Mouse (Mus musculus): ENCODE measurements around the gene Fbxw9. TPM values are rescaled to one million over a fixed set of nuclear protein-coding genes. Genes with fewer than 3 reads are reported as not detected.
"Not testable (repeated sequence)": the region's sequence is repeated elsewhere in the genome, so short reads cannot be mapped to it uniquely, and the experiment has no call there.

Gene Fbxw9
- polyA plus RNA-seq, 1 experiment from 2014 or later, result 18.0 TPM

DNA sequence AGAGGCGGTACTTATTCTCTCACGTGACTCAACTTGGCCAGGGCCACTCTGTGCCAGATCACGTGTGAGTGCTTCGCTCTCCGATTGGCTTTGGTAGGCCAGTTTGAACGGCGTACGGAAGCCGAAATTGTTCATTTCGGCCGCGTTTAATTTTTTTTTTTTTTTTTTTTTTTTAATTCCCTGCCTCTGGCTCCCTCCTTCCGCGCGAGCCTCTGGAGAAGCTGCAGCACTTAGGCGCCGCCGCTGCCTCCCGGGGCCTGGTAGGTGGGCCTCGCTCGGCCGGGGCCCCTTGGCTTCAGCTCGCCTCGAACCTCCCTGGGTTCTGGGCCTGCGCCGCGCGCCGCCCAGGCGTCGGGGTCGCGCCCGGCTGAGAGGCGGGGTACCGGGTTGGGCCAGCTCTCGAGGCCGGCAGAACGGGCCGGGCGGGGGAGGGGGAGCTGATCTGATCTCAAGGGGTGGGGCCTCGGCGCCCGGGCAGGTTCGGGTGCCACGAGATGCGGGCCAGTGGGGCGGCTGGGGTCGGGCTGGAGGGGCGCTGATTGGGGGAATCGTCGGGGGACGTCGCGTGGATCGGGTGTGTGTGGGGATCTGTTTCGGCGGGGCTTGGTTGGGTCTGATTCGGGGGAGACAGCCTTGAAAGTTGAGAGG lies 23.0 kb upstream of the Fbxw9 start, which contains the start of gene Tnpo2:
Gene Tnpo2, plus strand, starts transcription at position 198 of the 648 bp plus-strand sequence.
- peak; percentile 95 for DNase-seq (ENCODE audit: low spot score)

DNA sequence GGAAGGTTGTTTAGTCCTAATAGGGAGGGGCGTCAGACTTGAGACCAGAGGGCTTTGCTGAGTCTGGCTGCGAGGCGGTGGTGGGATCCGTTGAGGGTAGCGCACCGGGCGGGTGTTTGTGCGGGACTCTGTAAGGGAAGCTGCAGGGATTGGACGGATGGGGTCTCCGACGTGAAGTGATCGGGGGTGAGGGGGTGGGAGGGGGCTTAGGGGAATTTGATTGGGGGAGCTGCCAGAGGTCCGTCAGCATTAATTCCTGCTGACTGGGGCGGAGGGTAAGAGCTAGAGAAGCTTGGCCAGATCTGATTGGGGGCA lies 22.5 kb upstream of the Fbxw9 start:
- DNase-seq (ENCODE audit: low spot score), result no peak

DNA sequence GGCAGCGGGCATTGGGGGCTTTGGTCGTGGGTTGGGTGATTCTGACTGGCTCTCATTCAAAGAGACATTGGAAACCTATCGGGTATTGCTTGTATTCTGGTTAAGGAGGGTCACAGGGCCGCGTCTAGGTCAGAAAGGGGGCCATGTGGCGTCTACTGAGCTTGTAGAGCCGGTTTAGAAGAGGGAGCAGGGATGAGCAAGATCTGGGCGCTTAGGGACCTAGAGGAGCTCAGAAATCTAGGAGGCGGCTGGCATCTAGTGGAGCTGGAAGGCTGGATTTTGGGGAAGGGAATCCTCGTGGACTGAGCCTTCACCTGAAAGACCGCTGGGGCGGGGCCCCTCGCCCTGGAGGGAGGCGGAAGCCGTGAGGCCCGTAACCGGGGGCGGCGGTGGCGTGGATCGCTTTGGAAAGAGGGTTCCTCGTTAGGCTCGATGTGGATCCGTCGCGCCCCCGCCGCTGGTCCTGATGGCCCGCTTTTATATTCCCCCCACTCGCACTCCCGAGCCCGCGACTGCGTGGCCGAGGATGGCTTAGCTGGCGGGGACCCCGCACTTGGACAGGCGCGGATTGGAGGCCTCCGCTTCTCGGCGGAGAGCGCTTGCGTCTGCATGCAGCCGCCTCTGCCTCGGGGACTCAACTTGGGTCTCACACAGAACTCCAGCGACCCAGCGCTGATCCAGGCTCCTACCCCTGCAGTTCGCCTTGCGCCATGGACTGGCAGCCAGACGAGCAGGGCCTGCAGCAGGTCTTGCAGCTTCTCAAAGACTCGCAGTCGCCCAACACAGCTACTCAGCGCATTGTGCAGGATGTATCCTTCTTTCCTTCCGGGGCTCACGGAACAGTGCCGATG lies 21.9 kb upstream of the Fbxw9 start:
- DNase-seq (ENCODE audit: low spot score), result peak; percentile 70

DNA sequence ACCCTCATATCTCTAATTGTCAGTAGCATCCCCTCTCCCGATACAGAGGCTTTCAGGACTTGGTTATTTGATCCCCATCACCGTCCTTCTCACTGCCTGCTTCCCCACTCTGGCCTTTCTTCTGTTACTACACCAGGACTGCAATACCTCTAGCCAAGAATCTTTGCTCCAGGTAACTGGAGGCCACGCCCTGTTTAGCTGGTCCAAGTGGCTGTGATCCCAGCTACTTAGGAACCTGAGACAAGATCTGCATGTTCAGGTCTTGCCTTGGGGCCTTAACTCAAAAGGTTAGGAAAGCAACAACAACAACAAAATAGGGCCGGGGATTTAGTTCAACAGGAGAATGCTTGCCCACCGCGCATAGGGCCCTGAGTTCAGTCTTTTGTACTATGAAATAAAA lies 16.2 kb upstream of the Fbxw9 start:
- no peak for DNase-seq (ENCODE audit: low spot score)

- DNase-seq (ENCODE audit: low spot score), result no peak
These were observed 2.5 kb upstream of the Fbxw9 start for GRCm38 (mm10) chr8:85057367-85057766.

- DNase-seq (ENCODE audit: low spot score), result no peak
These were observed 2.7 kb downstream of the Fbxw9 start for GRCm38 (mm10) chr8:85062603-85063002.

DNA sequence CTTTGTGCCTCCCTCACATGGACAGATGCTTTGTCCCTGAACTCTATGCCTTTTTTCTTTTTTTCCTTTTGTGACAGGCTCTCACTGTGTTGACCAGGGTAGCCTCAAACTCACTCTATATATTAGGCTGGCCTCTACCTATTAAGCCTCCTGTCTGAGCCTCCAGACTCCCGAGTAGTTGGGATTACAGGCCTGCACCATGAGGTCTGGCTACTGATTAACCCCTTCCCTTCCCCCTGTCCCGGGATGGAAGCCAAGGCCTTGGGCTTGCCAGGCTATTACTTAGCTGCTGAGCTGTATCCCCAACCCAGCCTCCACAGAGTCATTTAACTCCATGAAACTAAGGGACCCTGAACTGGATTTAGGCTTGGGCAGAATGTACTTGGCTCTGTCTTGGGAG lies 5.4 kb downstream of the Fbxw9 start:
- DNase-seq (ENCODE audit: low spot score), result no peak

DNA sequence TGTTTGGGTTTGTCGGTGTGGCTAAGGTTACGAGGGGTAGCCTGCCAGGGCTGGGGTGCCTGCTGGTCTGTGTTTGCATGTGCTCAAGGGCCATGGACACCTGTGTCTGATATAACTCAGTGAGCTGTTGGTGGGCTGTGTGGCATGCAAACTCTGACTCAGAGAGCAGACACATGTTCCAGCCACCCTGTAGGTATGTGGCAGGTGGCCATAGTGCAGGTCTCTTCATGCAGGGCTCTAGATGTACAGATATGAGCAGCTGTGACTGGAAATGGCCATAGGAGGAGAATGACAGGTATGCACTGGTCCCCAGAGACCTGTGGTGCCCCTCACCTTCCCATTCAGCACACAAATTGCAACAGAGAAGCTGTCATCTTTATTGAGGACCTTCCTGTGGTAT lies 7.3 kb downstream of the Fbxw9 start:
- DNase-seq (ENCODE audit: low spot score), result no peak

DNA sequence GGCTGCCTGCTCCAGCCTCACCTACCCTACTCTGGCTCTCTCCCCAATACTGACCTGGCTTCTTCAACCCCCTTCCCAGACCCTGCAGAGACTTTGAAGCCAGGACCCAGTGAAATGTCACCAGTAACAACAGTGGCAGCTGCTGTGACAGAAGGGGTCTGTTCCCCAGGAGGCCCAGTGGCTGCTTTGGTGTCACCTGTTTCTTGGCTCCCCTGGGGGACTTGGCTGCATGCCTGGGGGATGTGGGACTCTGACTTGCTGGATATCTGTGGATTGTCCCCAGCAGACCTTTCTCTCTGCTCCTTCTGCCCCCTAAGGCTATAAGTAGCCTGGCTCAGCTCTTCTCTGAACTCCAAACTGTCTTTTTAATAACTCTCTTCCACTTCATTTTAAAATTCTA lies 8.1 kb downstream of the Fbxw9 start, which contains the start of gene Gm5741:
Gene Gm5741, minus strand, starts transcription at position 1 of the 400 bp plus-strand sequence.
- DNase-seq (ENCODE audit: low spot score), result no peak

GRCm38 (mm10) chr8:85071041-85071440 lies 11.2 kb downstream of the Fbxw9 start:
- DNase-seq (ENCODE audit: low spot score), result no peak

GRCm38 (mm10) chr8:85071514-85072281 lies 11.8 kb downstream of the Fbxw9 start, which contains the start of gene Dhps:
TSS of gene Dhps (plus strand) at chr8:85071757.
- peak; percentile 89 for DNase-seq (ENCODE audit: low spot score)

- DNase-seq (ENCODE audit: low spot score), result peak; percentile 11
These were observed 12.6 kb downstream of the Fbxw9 start for GRCm38 (mm10) chr8:85072364-85072929.

- DNase-seq (ENCODE audit: low spot score), result no peak
These were observed 13.3 kb downstream of the Fbxw9 start for GRCm38 (mm10) chr8:85073041-85073612.

GRCm38 (mm10) chr8:85074167-85074566 lies 14.3 kb downstream of the Fbxw9 start:
- DNase-seq (ENCODE audit: low spot score), result no peak

DNA sequence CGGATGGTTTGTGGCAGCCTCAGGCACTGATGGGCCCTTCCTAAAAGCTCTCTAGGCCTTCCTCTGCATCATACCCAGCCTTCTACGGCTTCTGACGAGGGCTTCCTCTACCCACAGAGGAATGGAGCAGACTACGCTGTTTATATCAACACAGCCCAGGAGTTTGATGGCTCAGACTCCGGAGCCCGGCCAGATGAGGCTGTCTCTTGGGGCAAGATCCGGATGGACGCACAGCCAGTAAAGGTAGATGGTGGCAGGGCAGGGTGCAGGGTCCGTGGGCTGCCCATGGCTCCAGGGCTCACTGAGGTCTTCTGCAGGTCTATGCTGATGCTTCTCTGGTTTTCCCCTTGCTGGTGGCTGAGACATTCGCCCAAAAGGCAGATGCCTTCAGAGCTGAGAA lies 14.8 kb downstream of the Fbxw9 start:
- no peak for DNase-seq (ENCODE audit: low spot score)

- no peak for DNase-seq (ENCODE audit: low spot score)
These were observed 16.1 kb downstream of the Fbxw9 start for GRCm38 (mm10) chr8:85076001-85076400.

GRCm38 (mm10) chr8:85076993-85077392 lies 17.1 kb downstream of the Fbxw9 start:
- DNase-seq (ENCODE audit: low spot score), result peak; percentile 88

DNA sequence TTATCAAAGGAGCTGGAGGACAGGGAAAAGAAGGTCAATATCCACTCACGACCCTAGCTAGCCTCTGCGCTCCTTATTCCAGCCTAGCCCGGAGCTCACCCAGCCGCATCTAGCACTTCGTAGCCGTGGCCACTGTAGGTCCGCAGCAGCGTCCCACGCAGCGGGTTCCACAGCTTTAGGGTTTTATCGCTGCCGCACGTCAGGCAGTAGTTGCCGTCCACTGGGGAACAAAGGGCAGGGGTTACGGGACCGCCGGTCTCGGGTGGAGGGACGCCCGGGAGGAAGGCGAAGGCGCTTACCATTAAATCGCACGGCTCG lies 20.3 kb downstream of the Fbxw9 start:
- no peak for DNase-seq (ENCODE audit: low spot score)

DNA sequence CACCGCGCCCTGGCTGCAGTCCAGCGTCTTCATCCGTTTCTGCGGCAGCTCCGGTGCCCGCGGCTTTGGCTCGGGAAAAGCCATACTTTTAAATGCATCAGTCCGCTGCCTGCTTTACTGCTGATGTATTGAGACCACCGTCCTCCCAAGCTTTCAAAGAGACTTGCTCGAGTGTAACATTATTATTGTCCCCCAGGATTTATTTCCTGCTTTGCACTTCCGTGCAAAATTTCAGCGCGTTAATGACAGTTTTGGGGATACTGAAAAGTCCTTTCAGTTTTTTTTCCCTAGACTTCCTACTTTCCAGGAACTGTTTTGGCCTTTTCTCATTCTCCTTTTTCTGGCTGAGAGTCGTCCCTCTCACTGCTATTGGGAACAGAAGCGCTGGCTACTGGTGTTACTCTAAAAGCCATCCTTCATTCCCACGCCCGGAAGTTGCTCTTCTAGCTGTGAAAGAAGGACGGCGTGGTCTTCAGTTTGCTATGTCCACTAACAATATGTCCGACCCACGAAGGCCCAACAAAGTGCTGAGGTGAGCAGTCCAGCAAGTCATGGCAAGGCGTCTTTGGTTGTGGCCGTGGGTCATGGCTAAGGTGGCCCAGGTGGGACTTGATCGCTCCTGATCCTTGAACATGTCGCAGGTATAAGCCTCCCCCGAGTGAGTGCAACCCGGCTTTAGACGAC lies 20.8 kb downstream of the Fbxw9 start, which contains the start of gene Wdr83os:
Gene Wdr83os, plus strand, starts transcription at position 209 of the 684 bp plus-strand sequence.
- DNase-seq (ENCODE audit: low spot score), result peak; percentile 81

DNA sequence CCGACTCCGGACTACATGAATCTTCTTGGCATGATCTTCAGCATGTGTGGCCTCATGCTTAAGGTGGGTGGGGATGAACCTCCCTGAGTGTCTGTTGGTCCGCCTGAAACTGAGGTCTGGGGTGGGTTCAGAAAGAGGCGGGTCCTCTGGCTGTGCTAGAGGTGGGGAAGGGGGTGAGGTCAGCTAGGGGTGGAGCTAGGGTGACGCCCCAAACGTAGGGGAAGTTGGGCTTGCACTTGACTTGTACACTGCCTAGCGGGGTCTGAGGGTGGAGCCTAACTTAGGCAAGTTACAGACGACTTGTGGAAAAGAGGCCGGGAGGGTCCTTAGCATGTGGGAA lies 21.3 kb downstream of the Fbxw9 start, which contains the start of gene Wdr83:
Gene Wdr83, minus strand, starts transcription at position 91 of the 340 bp plus-strand sequence.
- peak; percentile 78 for DNase-seq (ENCODE audit: low spot score)

DNA sequence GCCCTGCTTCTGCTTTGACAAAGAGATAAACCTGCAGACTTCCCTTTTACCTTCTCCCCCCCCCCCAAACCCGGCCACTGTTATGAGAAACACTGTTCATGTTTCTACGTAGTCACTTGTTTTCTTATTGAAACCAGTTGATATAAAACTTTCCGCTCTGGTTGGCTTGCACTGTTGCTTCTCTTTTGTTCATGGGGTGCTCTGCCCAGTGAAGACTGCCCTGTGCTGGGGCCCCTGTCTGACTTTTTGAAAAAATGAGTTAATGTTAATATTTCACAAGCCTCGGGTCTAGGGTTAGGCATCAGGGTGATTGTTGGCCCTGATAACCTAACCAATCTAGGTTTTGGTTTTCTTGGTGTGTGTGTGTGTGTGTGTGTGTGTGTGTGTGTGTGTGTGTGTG lies 22.3 kb downstream of the Fbxw9 start:
- not testable (repeated sequence) for DNase-seq (ENCODE audit: low spot score)

All from thymus, postnatal 0 days (tissue).